Mouse (Mus musculus): ENCODE data around the gene Cyfip2. TPM values are rescaled to one million over a fixed set of nuclear protein-coding genes. Genes with fewer than 3 reads are reported as not detected.

The Cyfip2 gene
- total RNA-seq (2015): 56.5 and 69.7 TPM in 2 replicates
- 28.2 and 50.1 TPM in 2 replicates for total RNA-seq (2017)

DNA sequence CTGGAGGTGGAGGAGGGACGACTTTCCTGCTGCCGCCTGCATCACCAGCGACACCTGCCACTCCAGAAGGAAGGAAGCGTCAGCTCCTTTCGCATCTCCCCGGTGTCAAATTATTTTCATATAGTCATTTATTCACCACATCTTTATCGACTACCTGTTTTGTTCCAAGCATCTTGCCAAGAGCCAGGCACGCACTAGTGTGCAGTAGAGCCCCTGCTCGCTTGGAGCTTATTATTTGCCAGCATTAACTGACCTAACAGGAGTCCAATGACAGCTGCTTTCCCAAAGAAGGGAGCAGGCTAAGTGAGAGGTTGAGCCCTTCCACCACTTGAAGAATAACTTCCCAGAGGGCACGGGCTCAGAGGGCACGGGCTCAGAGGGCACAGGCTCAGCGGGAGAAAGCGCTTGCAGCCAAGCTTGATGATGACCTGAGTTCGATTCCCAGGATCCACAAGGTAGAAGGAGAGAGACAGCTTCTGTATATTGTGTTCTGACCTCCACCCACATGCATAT is at the start of gene Cyfip2:
Cyfip2 (minus strand) TSS at position 337 of the 513 bp plus-strand sequence.
- no peak for ATAC-seq (ENCODE audit: poor library complexity, severe bottlenecking)

GRCm38 (mm10) chr11:46360991-46361665 is 48.5 kb upstream of the Cyfip2 start:
- no peak for ATAC-seq (ENCODE audit: poor library complexity, severe bottlenecking)

DNA sequence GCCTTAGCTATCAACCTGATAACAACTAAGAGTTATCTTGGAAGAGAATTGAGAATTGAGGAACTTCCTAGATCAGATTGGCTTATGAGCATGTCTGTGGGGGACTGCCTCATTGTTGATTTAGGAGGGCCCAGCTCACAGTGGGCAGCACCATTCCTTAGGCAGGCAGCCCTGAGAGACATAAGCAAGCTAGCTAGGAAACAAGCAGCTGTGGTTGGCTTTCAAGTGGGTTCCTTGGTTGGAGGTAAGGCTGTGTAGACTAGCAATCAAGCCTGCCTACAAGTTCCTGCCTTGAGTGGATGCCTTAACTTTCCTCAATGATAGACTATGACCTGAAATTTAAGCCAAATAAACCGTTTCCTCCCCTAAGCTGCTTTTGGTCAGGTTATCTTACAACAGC is 45.7 kb upstream of the Cyfip2 start:
- ATAC-seq (ENCODE audit: poor library complexity, severe bottlenecking): no peak

- no peak for ATAC-seq (ENCODE audit: poor library complexity, severe bottlenecking)
Observed at GRCm38 (mm10) chr11:46349681-46350410, 37.2 kb upstream of the Cyfip2 start.

- ATAC-seq (ENCODE audit: poor library complexity, severe bottlenecking): no peak
Observed at GRCm38 (mm10) chr11:46348416-46348815, 35.8 kb upstream of the Cyfip2 start.

DNA sequence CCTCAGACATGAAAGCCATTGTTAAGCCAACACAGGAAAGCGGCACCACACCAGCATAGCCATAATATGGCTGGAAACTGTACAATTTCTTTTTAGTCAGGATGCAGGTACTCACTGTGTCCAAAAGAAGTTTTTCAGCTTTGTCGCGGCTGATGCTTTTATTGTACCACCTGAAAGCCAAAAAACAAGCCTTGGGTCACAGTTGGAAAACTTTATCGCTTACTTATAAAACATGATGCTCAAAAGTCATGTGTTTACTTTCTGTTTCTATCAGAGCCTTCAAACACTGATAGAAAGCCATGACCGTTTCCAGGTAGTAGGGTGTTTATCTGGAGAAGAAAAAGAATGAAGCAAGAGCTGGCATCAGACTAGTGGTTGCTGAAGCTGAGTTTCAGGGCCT is 35.1 kb upstream of the Cyfip2 start:
- ATAC-seq (ENCODE audit: poor library complexity, severe bottlenecking): no peak

- ATAC-seq (ENCODE audit: poor library complexity, severe bottlenecking): peak; percentile 76
Observed at GRCm38 (mm10) chr11:46343886-46344546, 31.4 kb upstream of the Cyfip2 start.

DNA sequence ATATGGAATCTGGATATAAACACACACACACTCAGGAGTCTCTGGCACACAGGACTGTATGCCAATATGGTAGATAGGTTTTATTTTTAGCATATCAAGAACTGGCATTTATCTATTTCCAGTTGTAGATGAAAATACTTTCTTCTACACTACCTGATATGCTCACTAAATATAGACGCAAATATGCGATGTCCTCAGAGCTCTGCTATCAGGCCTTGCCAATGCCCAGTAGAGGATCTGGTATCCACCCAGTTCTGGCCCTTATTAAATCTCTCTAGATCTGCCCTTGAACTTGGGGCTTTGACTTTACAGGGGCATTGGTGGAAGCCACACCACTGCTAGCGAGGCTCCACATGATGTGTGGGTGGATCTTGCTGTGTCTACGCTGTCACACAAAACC is 29.3 kb upstream of the Cyfip2 start:
- no peak for ATAC-seq (ENCODE audit: poor library complexity, severe bottlenecking)

DNA sequence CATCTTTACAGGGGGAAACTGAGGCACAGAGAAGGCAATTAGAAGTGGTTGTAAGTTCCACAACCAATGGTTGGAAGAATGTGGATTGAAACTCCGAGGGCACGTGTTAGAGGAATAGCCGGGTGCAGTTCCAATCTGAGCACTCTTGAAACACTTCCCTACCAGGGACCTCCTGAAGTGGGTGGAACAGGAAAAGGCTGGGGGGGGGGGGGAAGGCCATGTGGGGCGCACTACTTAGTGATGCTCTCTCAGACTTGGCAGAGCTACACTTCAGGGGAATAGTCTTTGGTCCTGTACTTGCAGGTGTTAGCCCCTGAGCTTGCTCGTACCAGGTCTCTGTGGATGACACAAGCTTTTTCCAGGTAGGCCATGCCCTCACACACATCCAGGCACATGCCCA is 23.4 kb upstream of the Cyfip2 start:
- no peak for ATAC-seq (ENCODE audit: poor library complexity, severe bottlenecking)

DNA sequence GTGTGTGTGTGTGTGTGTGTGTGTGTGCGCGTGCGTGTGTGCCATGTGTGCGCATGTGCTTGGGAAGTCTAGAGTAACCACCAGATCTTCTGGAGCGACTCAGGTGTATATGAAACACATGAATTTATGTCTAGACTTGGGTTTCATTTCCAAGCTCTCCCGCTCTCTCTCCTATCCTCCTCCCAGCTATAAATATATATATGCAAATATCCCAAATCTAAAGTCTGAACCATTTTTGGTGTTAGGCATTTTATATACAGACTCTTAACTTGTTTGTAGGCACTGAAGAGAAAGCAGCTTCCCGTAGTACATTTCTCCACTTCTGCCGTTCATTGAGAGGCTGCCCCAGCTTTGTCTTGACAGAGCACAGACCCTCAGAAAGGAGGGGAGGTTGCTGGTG is 19.6 kb upstream of the Cyfip2 start:
- ATAC-seq (ENCODE audit: poor library complexity, severe bottlenecking): no peak

- ATAC-seq (ENCODE audit: poor library complexity, severe bottlenecking): peak; percentile 88
Observed at GRCm38 (mm10) chr11:46326271-46327015, 13.8 kb upstream of the Cyfip2 start.

- no peak for ATAC-seq (ENCODE audit: poor library complexity, severe bottlenecking)
Observed at GRCm38 (mm10) chr11:46321559-46321958, 8.9 kb upstream of the Cyfip2 start.

GRCm38 (mm10) chr11:46314534-46314933 is 1.9 kb upstream of the Cyfip2 start:
- ATAC-seq (ENCODE audit: poor library complexity, severe bottlenecking): peak; percentile 71

DNA sequence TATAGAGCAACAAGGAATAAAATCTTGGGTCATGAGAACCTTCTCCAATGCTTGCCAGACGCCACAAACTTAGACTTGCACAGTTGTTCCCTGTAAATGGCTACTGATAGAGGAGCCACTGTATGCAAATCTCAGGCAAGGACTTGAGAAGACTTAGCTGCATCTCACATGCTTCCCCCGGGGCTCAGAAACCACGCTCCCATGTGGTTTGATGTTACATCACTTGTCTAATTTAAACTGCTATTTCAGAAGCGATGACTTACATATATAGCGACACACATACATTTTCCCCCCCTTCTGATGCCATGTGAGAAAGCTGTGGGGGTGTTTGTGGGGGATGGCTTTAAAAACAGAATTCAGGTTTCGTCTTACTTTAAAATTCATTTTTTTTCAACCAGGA is 1.2 kb upstream of the Cyfip2 start:
- peak; percentile 16; the same call in 1 of the 2 replicates for ATAC-seq (ENCODE audit: poor library complexity, severe bottlenecking)

- ATAC-seq (ENCODE audit: poor library complexity, severe bottlenecking): peak; percentile 46
Observed at GRCm38 (mm10) chr11:46311703-46312522, 746 bp downstream of the Cyfip2 start.

DNA sequence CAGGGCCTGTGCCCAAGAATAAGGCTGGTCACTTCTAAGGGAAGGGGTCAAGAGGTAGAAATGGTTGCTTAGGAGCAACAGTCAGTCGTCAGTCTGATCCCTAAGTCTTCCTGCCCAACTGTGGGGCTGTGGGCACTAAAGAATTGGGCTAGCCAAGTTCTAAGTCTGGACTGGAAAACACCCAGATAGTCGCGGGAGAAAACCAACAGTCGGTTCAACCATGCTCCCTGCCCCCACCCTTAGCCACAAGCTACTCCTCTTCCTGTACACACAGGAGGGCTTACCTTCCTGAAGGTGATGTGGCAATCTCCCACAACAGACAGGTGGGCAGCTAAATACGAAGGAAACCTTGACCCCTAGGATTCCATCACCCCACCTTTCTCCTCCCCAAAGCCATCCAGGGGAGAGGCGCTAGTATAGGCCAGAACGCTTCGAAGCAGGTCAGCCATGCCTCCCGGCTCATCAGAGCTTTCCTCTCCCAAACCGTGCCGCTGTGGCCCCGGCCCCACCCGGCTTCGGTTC is 1.4 kb downstream of the Cyfip2 start:
- ATAC-seq (ENCODE audit: poor library complexity, severe bottlenecking): no peak

DNA sequence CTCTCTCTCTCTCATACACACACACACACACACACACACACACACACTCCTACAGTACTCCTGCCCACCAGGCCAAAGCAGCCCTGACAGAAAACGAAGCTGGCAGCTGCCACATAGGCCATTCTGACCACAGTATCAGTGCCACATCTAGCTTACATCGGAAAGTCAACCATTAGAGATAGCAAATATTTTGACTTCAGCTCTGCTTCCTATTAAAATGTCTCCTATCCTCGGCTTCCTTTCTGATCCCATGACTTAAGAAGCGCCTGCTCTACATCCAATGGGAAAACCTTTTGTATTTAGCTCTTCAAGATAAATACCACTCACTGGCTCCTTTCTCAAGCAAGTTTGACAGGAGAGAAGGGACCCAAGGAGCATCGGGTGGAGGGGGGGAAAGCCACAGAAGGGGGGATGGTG is 2.0 kb downstream of the Cyfip2 start:
- no peak for ATAC-seq (ENCODE audit: poor library complexity, severe bottlenecking)

DNA sequence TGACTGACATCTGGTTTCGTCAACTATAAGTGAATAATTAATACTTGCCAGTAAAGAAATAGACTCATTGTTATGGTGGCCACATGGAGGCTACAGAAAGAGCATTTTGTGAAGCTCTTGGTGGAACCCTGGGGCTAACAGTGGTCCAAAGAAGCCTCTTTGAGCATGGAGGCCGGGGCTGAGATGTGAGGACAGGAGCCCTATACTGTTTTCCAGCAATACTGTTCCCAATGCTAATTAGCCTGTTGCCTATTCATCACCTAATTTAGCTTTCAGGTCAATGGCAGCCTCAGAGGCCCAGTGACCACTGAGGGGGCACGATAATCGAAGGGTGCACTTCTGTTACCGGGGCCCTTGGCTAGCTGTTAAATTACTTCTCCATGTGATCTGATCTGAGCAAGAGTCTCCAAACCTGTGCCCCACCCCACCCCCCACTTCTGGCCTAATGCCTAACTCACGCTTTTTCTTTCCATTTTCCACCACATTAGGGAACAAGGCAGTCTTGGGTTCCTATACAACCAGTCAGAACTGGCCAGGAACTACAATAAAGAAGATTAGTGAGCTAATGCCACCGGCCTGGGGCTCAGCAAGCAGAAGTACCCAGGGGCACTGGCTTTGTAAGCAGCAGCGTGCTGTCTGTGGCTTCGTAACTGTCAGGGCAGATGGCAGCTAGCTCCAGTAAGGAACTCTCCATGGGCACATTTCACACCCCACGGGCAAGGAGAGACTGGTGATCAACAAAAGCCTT is 2.7 kb downstream of the Cyfip2 start:
- peak; percentile 30 for ATAC-seq (ENCODE audit: poor library complexity, severe bottlenecking)

GRCm38 (mm10) chr11:46309111-46309741 is 3.4 kb downstream of the Cyfip2 start:
- no peak for ATAC-seq (ENCODE audit: poor library complexity, severe bottlenecking)

Data from megakaryocyte, adult 5-6 weeks (primary cell).